Mouse (Mus musculus) mouse embryonic stem cell (cell line): ENCODE data around the gene Hgf.

ENCODE experiments used
- in situ Hi-C, 2 experiments: fragments of 300-500 bp; cut with MboI; formaldehyde crosslinking; loops; 1 replicate in 1 of 2; 3 replicates in 1 of 2; pipeline ENCODE4 v1.14.3; 2019 to 2020; ENCODE audit warnings: low sequenced_read_pairs in 2 of 2, low pct_unique_long_range_greater_than_20kb in 1 of 2, mixed read lengths in 1 of 2; ENCODE audit not compliant: unreplicated experiment in 1 of 2

Hgf gene

GRCm38 (mm10) chr5:16553304-16554047 lies at the start of gene Hgf:
Gene Hgf, plus strand, starts transcription at chr5:16553495.
- in situ Hi-C loops = no loop called here

GRCm38 (mm10) chr5:16506702-16507350 lies 46.5 kb upstream of the Hgf start:
- in situ Hi-C loops = no loop called here

- in situ Hi-C loops = no loop called here
These were observed 21.5 kb upstream of the Hgf start for GRCm38 (mm10) chr5:16531619-16532277.

- in situ Hi-C loops = no loop called here
These were observed 15.2 kb upstream of the Hgf start for GRCm38 (mm10) chr5:16538067-16538466.

GRCm38 (mm10) chr5:16541561-16542116 lies 11.7 kb upstream of the Hgf start:
- in situ Hi-C loops = no loop called here

GRCm38 (mm10) chr5:16547490-16547889 lies 5.8 kb upstream of the Hgf start:
- in situ Hi-C loops = no loop called here

- in situ Hi-C loops = no loop called here
These were observed 648 bp upstream of the Hgf start for GRCm38 (mm10) chr5:16552647-16553046.

GRCm38 (mm10) chr5:16560247-16560646 lies 7.0 kb downstream of the Hgf start:
- in situ Hi-C loops = no loop called here

- in situ Hi-C loops = no loop called here
These were observed 15.7 kb downstream of the Hgf start for GRCm38 (mm10) chr5:16568997-16569396.

- in situ Hi-C loops = no loop called here
These were observed 24.8 kb downstream of the Hgf start for GRCm38 (mm10) chr5:16577882-16578742.

- in situ Hi-C loops = no loop called here
These were observed 42.4 kb downstream of the Hgf start for GRCm38 (mm10) chr5:16595699-16596098.

GRCm38 (mm10) chr5:16597996-16598395 lies 44.7 kb downstream of the Hgf start:
- in situ Hi-C loops = no loop called here

GRCm38 (mm10) chr5:16601463-16601862 lies 48.2 kb downstream of the Hgf start:
- in situ Hi-C loops = no loop called here

- in situ Hi-C loops = no loop called here
These were observed 79.7 kb downstream of the Hgf start for GRCm38 (mm10) chr5:16632996-16633395.

- in situ Hi-C loops = no loop called here
These were observed 93.1 kb downstream of the Hgf start for GRCm38 (mm10) chr5:16646417-16646816.

- in situ Hi-C loops = no loop called here
These were observed 94.4 kb downstream of the Hgf start for GRCm38 (mm10) chr5:16647701-16648100.

- in situ Hi-C loops = no loop called here
These were observed 96.9 kb downstream of the Hgf start for GRCm38 (mm10) chr5:16650240-16650639.

GRCm38 (mm10) chr5:16654022-16654421 lies 100.7 kb downstream of the Hgf start:
- in situ Hi-C loops = no loop called here
